Mouse (Mus musculus) kidney, postnatal 0 days (tissue): Measurements from ENCODE around the gene Cdh8. TPM values are rescaled to one million over a fixed set of nuclear protein-coding genes. Genes with fewer than 3 reads are reported as not detected.
"Not testable (repeated sequence)": the region's sequence is repeated elsewhere in the genome, so short reads cannot be mapped to it uniquely, and the experiment has no call there.

Experiments
- ATAC-seq: fragments of 200-750 bp; cut with Nextera tagmentation; replicated peaks from 2 replicates; pipeline ENCODE4 v1.8.0; 2017; ENCODE audit warnings: low read depth, moderate number of reproducible peaks, moderate TSS enrichment, moderate library complexity; ENCODE audit not compliant: low FRiP score
- DNase-seq: peaks from one replicate; pipeline ENCODE4 v3.0.0-alpha.2; 2016; ENCODE audit warnings: low spot score
- H3K27ac ChIP-seq: fragments of 300-500 bp; sonication (generic); 2 replicates; pipeline ENCODE4 v1.5.1; 2014; ENCODE audit warnings: mild to moderate bottlenecking
- H3K27me3 ChIP-seq: fragments of 300-500 bp; sonication (generic); 2 replicates; pipeline ENCODE4 v1.6.1; 2014; ENCODE audit warnings: low read length, mixed read lengths; ENCODE audit not compliant: insufficient read depth
- H3K36me3 ChIP-seq: fragments of 300-500 bp; sonication (generic); 2 replicates; pipeline ENCODE4 v1.6.1; 2014; ENCODE audit warnings: low read length, mixed read lengths; ENCODE audit not compliant: insufficient read depth
- H3K4me1 ChIP-seq: fragments of 300-500 bp; sonication (generic); replicated peaks from 2 replicates; pipeline ENCODE4 v1.6.1; 2014; ENCODE audit warnings: antibody characterized with exemption, low read length, mixed read lengths; ENCODE audit not compliant: insufficient read depth
- H3K4me2 ChIP-seq: fragments of 300-500 bp; sonication (generic); 2 replicates; pipeline ENCODE4 v1.6.1; 2014; ENCODE audit warnings: mild to moderate bottlenecking, low read length, moderate library complexity, mixed read lengths
- H3K4me3 ChIP-seq: fragments of 300-500 bp; sonication (generic); replicated peaks from 2 replicates; pipeline ENCODE4 v1.5.1; 2014; ENCODE audit warnings: low read depth, low read length
- H3K9ac ChIP-seq: fragments of 300-500 bp; sonication (generic); 2 replicates; pipeline ENCODE4 v1.6.1; 2014; ENCODE audit warnings: low read depth, low read length
- H3K9me3 ChIP-seq: fragments of 300-500 bp; sonication (generic); replicated peaks from 2 replicates; pipeline ENCODE4 v1.6.1; 2016; ENCODE audit warnings: low read length, inconsistent platforms, mixed read lengths
- CTCF ChIP-seq: IDR thresholded peaks from 2 replicates; pipeline ENCODE4 v1.5.1; 2016; ENCODE audit warnings: antibody characterized with exemption, low read depth, mild to moderate bottlenecking, moderate library complexity
- WGBS: fragments of 180-500 bp; shearing (Covaris S2); extraction: QIAGEN DNeasy Blood & Tissue Kit; methylation state at CpG from one replicate; pipeline ENCODE4 v1.1.7; 2014; 5-methylcytosine and 5-hydroxymethylcytosine counted together
- polyA plus RNA-seq: library from polyadenylated mRNA; unstranded; fragments of >200 nt; fragmentation: Nextera tagmentation; extraction: Ambion mirVana; gene quantifications from 2 replicates; pipeline ENCODE4 v1.2.1, GENCODE M21; 2015

Cdh8 gene
- polyA plus RNA-seq, 1 experiment from 2014 or later, result 0.18 TPM

- no peak overlapping the region for H3K4me2 ChIP-seq
- no peak for TF ChIP-seq CTCF
- no peak overlapping the region for H3K4me3 ChIP-seq
- H3K36me3 ChIP-seq, result no peaks in the 10 kb centered on the region
- H3K9me3 ChIP-seq, result no peaks in the 10 kb centered on the region
- WGBS, result 90% methylated on average over 6 of the region's 6 CpGs
- no peaks in the 10 kb centered on the region for H3K27me3 ChIP-seq
- H3K27ac ChIP-seq, result no peak overlapping the region
- DNase-seq (no peak), ATAC-seq (no peak)
- H3K9ac ChIP-seq, result no peak overlapping the region
- no peaks in the 10 kb centered on the region for H3K4me1 ChIP-seq
These were observed 270.8 kb downstream of the Cdh8 start for GRCm38 (mm10) chr8:99145436-99145835.

DNA sequence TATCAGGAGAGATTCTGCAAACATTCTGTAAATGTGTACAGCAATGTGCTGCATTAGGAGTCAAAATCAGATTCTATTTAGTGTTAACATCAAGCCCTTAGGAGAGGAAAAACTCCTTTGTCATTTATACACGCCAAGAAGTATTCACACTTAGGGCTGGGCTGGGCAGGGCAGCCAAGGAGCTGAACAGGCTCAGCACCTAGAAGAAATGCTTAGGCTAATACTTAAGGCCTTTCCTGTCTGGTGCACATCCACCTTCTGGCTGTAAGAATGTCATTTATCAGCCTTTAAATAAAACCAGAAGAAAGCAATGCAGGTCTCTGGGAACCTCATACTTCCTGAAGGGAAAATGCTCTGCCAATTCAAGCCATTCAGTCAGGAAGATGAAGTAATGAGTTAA lies 271.5 kb downstream of the Cdh8 start:
- H3K9me3 ChIP-seq, ATAC-seq, H3K27me3 ChIP-seq, H3K36me3 ChIP-seq, H3K4me3 ChIP-seq, H3K9ac ChIP-seq, H3K4me1 ChIP-seq, H3K27ac ChIP-seq, DNase-seq, H3K4me2 ChIP-seq: not testable (repeated sequence)
- WGBS, result 35% methylated on average over 1 of the region's 1 CpGs

DNA sequence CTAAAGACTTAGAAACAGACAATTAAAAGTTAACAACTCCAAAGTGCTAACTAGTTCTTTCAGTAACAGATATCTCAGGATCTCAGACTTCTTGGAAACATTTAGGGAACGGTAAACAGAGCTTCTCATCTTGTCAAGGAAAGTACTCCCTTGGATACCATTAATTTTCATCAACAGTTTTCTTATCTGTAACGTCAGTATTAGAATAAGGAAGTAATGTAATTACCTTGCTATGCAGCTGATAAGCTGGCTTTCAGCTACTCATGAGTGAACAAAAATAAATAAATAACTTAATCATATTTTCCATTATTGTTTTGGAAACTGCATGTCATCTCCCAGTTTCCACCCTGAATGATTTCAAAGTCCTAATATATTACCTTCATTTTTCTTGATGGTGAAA lies 317.8 kb downstream of the Cdh8 start:
- Histone ChIP-seq H3K36me3 (no peaks in the 10 kb centered on the region), H3K4me2 (no peak overlapping the region), H3K9ac (no peak overlapping the region), H3K4me3 (no peak overlapping the region), H3K9me3 (no peaks in the 10 kb centered on the region), H3K4me1 (no peaks in the 10 kb centered on the region), H3K27me3 (no peaks in the 10 kb centered on the region), H3K27ac (no peak overlapping the region)
- TF ChIP-seq CTCF, result no peak
- 48% methylated on average over 2 of the region's 2 CpGs for WGBS
- ATAC-seq, result no peak
- no peak for DNase-seq

DNA sequence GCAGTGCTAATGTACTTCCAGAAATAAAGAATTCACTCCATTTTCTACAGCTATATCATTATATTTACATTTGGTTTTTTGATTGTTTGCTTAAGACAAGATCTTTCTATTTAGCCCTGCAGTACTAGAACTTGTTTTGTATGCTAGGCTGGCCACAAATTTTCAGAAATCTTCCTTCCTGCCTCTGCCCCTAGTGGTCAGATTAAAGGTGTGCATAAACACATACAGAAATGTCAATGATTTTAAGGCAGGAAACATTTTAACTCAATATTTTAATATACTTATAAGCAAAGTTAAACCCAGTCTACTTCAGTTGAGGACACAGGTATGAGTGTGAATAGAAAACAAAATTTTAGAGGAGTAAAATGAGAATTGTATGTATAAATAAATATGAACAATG lies 364.9 kb downstream of the Cdh8 start:
- H3K9ac ChIP-seq, result no peak overlapping the region
- ATAC-seq (no peak), DNase-seq (no peak)
- H3K27ac ChIP-seq, result no peak overlapping the region
- H3K27me3 ChIP-seq, result no peaks in the 10 kb centered on the region
- H3K4me3 ChIP-seq, result no peak overlapping the region
- peak; percentile 45 for TF ChIP-seq CTCF
- no peak overlapping the region for H3K4me2 ChIP-seq
- H3K9me3 ChIP-seq, result no peaks in the 10 kb centered on the region
- no peaks in the 10 kb centered on the region for H3K4me1 ChIP-seq
- no peaks in the 10 kb centered on the region for H3K36me3 ChIP-seq

DNA sequence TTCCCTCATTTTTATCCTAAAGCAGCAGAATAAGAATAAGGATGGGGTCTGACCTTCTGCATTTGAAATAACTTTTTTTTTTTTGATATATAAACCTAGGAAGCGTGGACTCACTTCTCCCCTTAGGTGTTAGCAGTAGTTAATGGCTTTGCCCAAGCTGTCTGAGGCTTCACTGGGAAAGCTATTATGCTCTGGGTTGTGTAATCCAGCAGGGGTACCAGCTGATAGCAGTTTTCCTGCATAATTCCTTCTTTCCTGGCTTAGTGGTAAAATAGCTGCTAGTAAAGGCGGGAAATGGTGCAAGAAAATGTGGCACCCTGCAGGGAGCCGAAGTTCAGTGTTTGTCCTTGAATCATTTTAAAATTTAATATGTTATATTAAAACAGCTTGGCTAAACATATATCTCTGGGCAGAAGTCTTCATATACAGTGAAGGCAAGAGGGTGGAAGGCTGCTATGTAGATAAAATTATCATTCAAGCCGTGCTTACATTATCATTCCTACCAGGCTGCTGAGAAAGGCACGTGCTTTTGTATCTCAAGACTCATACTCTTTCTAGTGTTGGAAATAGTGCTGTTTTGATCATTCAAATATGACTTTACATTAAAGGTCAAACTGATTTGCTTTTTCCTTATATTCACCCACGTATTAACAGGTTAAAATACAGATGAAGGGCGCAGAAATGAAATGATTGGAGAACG lies 367.5 kb downstream of the Cdh8 start:
- Histone ChIP-seq H3K9me3 (no peaks in the 10 kb centered on the region), H3K4me2 (no peak overlapping the region), H3K4me3 (no peak overlapping the region), H3K27ac (no peak overlapping the region), H3K27me3 (no peaks in the 10 kb centered on the region), H3K9ac (no peak overlapping the region), H3K36me3 (no peaks in the 10 kb centered on the region), H3K4me1 (no peaks in the 10 kb centered on the region)
- TF ChIP-seq CTCF, result no peak
- ATAC-seq, result no peak
- DNase-seq, result no peak
- WGBS, result 85% methylated on average over 8 of the region's 8 CpGs

GRCm38 (mm10) chr8:99040423-99040822 lies 375.8 kb downstream of the Cdh8 start:
- no peak for TF ChIP-seq CTCF
- Histone ChIP-seq H3K27ac (no peak overlapping the region), H3K4me1 (no peaks in the 10 kb centered on the region), H3K27me3 (no peaks in the 10 kb centered on the region), H3K4me2 (no peak overlapping the region), H3K9me3 (no peaks in the 10 kb centered on the region), H3K36me3 (no peaks in the 10 kb centered on the region), H3K4me3 (no peak overlapping the region), H3K9ac (no peak overlapping the region)
- DNase-seq (no peak), ATAC-seq (no peak)
- WGBS, result 97% methylated on average over 2 of the region's 2 CpGs

DNA sequence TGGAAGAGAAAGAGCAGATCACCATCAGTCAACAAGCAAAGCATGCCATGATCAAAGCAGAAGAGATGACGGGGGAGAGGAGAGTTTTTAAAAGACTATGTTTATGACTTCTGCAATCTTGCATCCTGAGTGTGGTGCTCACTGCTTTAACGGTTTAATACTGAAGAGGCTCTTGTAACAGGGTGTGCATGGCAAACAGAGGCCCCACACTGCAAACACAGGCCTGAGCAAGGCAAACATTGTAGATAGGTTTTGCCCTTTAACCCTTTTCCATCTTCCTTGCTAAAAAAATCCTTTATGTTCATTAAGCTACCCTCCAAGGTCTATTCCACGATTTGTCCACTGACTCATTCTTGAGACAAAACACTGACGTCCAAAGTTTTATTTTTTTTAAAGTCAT lies 385.2 kb downstream of the Cdh8 start:
- Histone ChIP-seq H3K9ac (no peak overlapping the region), H3K27ac (no peak overlapping the region), H3K27me3 (no peaks in the 10 kb centered on the region), H3K4me1 (no peaks in the 10 kb centered on the region), H3K4me2 (no peak overlapping the region), H3K4me3 (no peak overlapping the region), H3K36me3 (no peaks in the 10 kb centered on the region), H3K9me3 (no peaks in the 10 kb centered on the region)
- DNase-seq, result no peak
- ATAC-seq, result no peak
- no peak for TF ChIP-seq CTCF
- WGBS, result 70% methylated on average over 4 of the region's 4 CpGs
